Mouse (Mus musculus): ENCODE measurements at regions not wholly inside any gene's neighbourhood (a gene's known extent, or its start where the extent isn't known, plus 50 kb on each side); places are given as distances from the start of the nearest gene placed in this dataset.
"Not testable (repeated sequence)": the region's sequence is repeated elsewhere in the genome, so short reads cannot be mapped to it uniquely, and the experiment has no call there.

GRCm38 (mm10) chr9:30662456-30662855 is 235.5 kb downstream of the Snx19 start:
- DNase-seq, result peak; percentile 81

- peak; percentile 82 for DNase-seq
These were observed 227.1 kb downstream of the Snx19 start for GRCm38 (mm10) chr9:30653961-30654360.

GRCm38 (mm10) chr9:30653210-30653609 is 226.3 kb downstream of the Snx19 start:
- peak; percentile 83 for DNase-seq

- DNase-seq, result peak; percentile 80
These were observed 222.6 kb downstream of the Snx19 start for GRCm38 (mm10) chr9:30649392-30650054.

- peak; percentile 97 for DNase-seq
These were observed 207.0 kb downstream of the Snx19 start for GRCm38 (mm10) chr9:30633741-30634470.

- no peak for DNase-seq
These were observed 205.5 kb downstream of the Snx19 start for GRCm38 (mm10) chr9:30632164-30633146.

GRCm38 (mm10) chr9:30625635-30626034 is 198.7 kb downstream of the Snx19 start:
- DNase-seq, result no peak

GRCm38 (mm10) chr9:30625090-30625489 is 198.2 kb downstream of the Snx19 start:
- peak; percentile 73 for DNase-seq

GRCm38 (mm10) chr9:30624481-30624880 is 197.6 kb downstream of the Snx19 start:
- peak; percentile 77 for DNase-seq

GRCm38 (mm10) chr9:30619325-30619724 is 192.4 kb downstream of the Snx19 start:
- peak; percentile 51 for DNase-seq

GRCm38 (mm10) chr9:30618181-30618580 is 191.3 kb downstream of the Snx19 start:
- DNase-seq, result peak; percentile 76

- peak; percentile 96 for DNase-seq
These were observed 186.8 kb downstream of the Snx19 start for GRCm38 (mm10) chr9:30613715-30614114.

- no peak for DNase-seq
These were observed 186.2 kb downstream of the Snx19 start for GRCm38 (mm10) chr9:30613003-30613552.

- DNase-seq, result peak; percentile 85
These were observed 183.4 kb downstream of the Snx19 start for GRCm38 (mm10) chr9:30610328-30610727.

- no peak for DNase-seq
These were observed 172.8 kb downstream of the Snx19 start for GRCm38 (mm10) chr9:30599756-30600155.

GRCm38 (mm10) chr9:30597691-30598090 is 170.8 kb downstream of the Snx19 start:
- no peak for DNase-seq

GRCm38 (mm10) chr9:30597092-30597491 is 170.2 kb downstream of the Snx19 start:
- not testable (repeated sequence) for DNase-seq

GRCm38 (mm10) chr9:30592601-30593000 is 165.7 kb downstream of the Snx19 start:
- DNase-seq, result no peak

- no peak for DNase-seq
These were observed 164.3 kb downstream of the Snx19 start for GRCm38 (mm10) chr9:30591246-30591645.

- peak; percentile 95 for DNase-seq
These were observed 163.8 kb downstream of the Snx19 start for GRCm38 (mm10) chr9:30590661-30591179.

GRCm38 (mm10) chr9:30581271-30581821 is 154.4 kb downstream of the Snx19 start:
- DNase-seq, result peak; percentile 91

GRCm38 (mm10) chr9:30580500-30580899 is 153.6 kb downstream of the Snx19 start:
- peak; percentile 91 for DNase-seq
